Mouse (Mus musculus) cortical plate, adult 2 months (tissue): ENCODE data around the gene Trim68.

Experiments used
- CTCF ChIP-seq: fragments of 200-500 bp; IDR thresholded peaks from 2 replicates; pipeline ENCODE4 v1.5.1; 2011; ENCODE audit warnings: mild to moderate bottlenecking, control low read depth, low read length; ENCODE audit not compliant: insufficient read depth; ENCODE audit errors: extremely low read depth
- POLR2A ChIP-seq: fragments of 200-500 bp; IDR thresholded peaks from 2 replicates; pipeline ENCODE4 v1.6.1; 2011; ENCODE audit warnings: mild to moderate bottlenecking, low read length, control low read depth; ENCODE audit not compliant: insufficient read depth; ENCODE audit errors: extremely low read depth

- no peak for TF ChIP-seq POLR2A
- TF ChIP-seq CTCF: peak; percentile 76
Observed at GRCm38 (mm10) chr7:102695358-102696125, 8.4 kb upstream of the Trim68 start, which contains the start of gene Olfr557.
